Mouse (Mus musculus): Measurements from ENCODE around the gene Nkx2-9. TPM values are rescaled to one million over a fixed set of nuclear protein-coding genes. Genes with fewer than 3 reads are reported as not detected.
A peak's percentile ranks its signal among the peaks of the same experiment; 100 is the strongest.

The Nkx2-9 gene
- polyA plus RNA-seq, 1 experiment from 2014 or later: not detected

GRCm38 (mm10) chr12:56587830-56588229 is 25.3 kb downstream of the Nkx2-9 start:
- no peak overlapping the region for H3K4me2 ChIP-seq (ENCODE audit: low read depth, low read length)
- no peak for ATAC-seq
- H3K27me3 ChIP-seq (ENCODE audit: insufficient read depth, low read length): no peaks in the 10 kb centered on the region
- no peak overlapping the region for H3K27ac ChIP-seq (ENCODE audit: low read depth)
- WGBS (ENCODE audit: insufficient replicate concordance): 28% methylated on average over 6 of the region's 6 CpGs
- H3K4me3 ChIP-seq (ENCODE audit: low read depth, low read length): no peak overlapping the region
- no peak for DNase-seq
- H3K4me1 ChIP-seq (ENCODE audit: insufficient read depth): no peaks in the 10 kb centered on the region
- no peaks in the 10 kb centered on the region for H3K9me3 ChIP-seq (ENCODE audit: low read length)
- H3K9ac ChIP-seq (replicated peaks): no peak overlapping the region
- TF ChIP-seq EP300 (IDR thresholded peaks at IDR 0.05; ENCODE audit: low read depth) (no peak), CTCF (IDR thresholded peaks at IDR 0.05; ENCODE audit: low read depth) (peak; percentile 58)
- no peaks in the 10 kb centered on the region for H3K36me3 ChIP-seq (replicated peaks; ENCODE audit: insufficient read depth, low read length)

Other genes with a start within 250 kb of the Nkx2-9 start
- not detected in 2 replicates for gene Nkx2-1, start 76.4 kb downstream of the Nkx2-9 start, polyA plus RNA-seq (2015; fragmentation: Nextera tagmentation; extraction: Ambion mirVana)
- gene Pax9, start 78.5 kb upstream of the Nkx2-9 start, polyA plus RNA-seq (2015; fragmentation: Nextera tagmentation; extraction: Ambion mirVana): 0.11 and 0.13 TPM in 2 replicates

All from liver, postnatal 0 days (tissue).